Mouse (Mus musculus) hindbrain, embryonic 16.5 days (tissue): ENCODE measurements around the gene Ldlrap1. TPM values are rescaled to one million over a fixed set of nuclear protein-coding genes. Genes with fewer than 3 reads are reported as not detected.

Experiments
- ATAC-seq: fragments of 200-750 bp; cut with Nextera tagmentation; 2 replicates; pipeline ENCODE4 v1.8.0; 2017; ENCODE audit warnings: moderate TSS enrichment, moderate library complexity
- H3K27ac ChIP-seq: fragments of 300-500 bp; sonication (generic); 2 replicates; pipeline ENCODE4 v1.5.1; 2014; ENCODE audit warnings: low read depth, mild to moderate bottlenecking, control low read depth, low read length, moderate library complexity
- H3K27me3 ChIP-seq: fragments of 300-500 bp; sonication (generic); replicated peaks from 2 replicates; pipeline ENCODE4 v1.6.1; 2014; ENCODE audit warnings: low read length; ENCODE audit not compliant: control insufficient read depth, insufficient read depth
- H3K36me3 ChIP-seq: fragments of 300-500 bp; sonication (generic); 2 replicates; pipeline ENCODE4 v1.6.1; 2014; ENCODE audit warnings: mild to moderate bottlenecking, low read length, moderate library complexity, mixed read lengths; ENCODE audit not compliant: control insufficient read depth, insufficient read depth
- H3K4me1 ChIP-seq: fragments of 300-500 bp; sonication (generic); 2 replicates; pipeline ENCODE4 v1.6.1; 2014; ENCODE audit warnings: low read depth, low read length; ENCODE audit not compliant: control insufficient read depth, insufficient read depth
- H3K4me2 ChIP-seq: fragments of 300-500 bp; sonication (generic); 2 replicates; pipeline ENCODE4 v1.6.1; 2014; ENCODE audit warnings: mild to moderate bottlenecking, low read length, control low read depth, moderate library complexity
- H3K4me3 ChIP-seq: fragments of 300-500 bp; sonication (generic); 2 replicates; pipeline ENCODE4 v1.5.1; 2014; ENCODE audit warnings: mild to moderate bottlenecking, low read length, control low read depth, moderate library complexity
- H3K9ac ChIP-seq: fragments of 300-500 bp; sonication (generic); 2 replicates; pipeline ENCODE4 v1.6.1; 2014; ENCODE audit warnings: low read depth, mild to moderate bottlenecking, control low read depth, low read length, moderate library complexity
- H3K9me3 ChIP-seq: fragments of 300-500 bp; sonication (generic); 2 replicates; pipeline ENCODE4 v1.6.1; 2014; ENCODE audit warnings: mild to moderate bottlenecking, low read length, moderate library complexity; ENCODE audit not compliant: control insufficient read depth
- WGBS: fragments of 180-500 bp; shearing (Covaris S2); extraction: QIAGEN DNeasy Blood & Tissue Kit; methylation state at CpG from one replicate; pipeline ENCODE4 v1.1.7; 2014; 5-methylcytosine and 5-hydroxymethylcytosine counted together
- polyA plus RNA-seq: library from polyadenylated mRNA; unstranded; fragments of >200 nt; fragmentation: Nextera tagmentation; extraction: Ambion mirVana; gene quantifications from 2 replicates; pipeline ENCODE4 v1.2.1, GENCODE M21; 2015

Ldlrap1 gene
- polyA plus RNA-seq, 1 experiment from 2014 or later, result 3.0 TPM

DNA sequence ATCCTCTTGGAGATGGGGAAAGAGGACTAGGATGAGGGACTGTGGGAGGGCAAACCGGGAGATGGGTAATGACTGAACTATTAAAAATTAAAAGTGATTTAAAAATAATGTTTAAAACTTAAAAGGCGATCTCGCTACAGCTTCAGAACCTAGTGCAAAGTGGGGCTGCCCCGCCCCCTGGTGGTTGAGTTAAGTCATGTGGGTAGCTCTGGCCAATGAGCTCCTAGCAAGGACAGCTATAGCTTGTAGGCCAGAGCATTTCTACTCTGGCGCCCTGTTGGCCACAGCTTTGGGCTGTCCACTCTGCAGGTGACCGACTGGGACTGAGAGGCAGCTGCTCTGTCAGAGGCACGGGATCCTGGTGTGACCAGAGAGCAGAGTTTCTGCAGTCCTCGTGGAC, 53.9 kb downstream of the Ldlrap1 start:
- no peak overlapping the region for H3K4me3 ChIP-seq
- ATAC-seq, result peak; percentile 93

DNA sequence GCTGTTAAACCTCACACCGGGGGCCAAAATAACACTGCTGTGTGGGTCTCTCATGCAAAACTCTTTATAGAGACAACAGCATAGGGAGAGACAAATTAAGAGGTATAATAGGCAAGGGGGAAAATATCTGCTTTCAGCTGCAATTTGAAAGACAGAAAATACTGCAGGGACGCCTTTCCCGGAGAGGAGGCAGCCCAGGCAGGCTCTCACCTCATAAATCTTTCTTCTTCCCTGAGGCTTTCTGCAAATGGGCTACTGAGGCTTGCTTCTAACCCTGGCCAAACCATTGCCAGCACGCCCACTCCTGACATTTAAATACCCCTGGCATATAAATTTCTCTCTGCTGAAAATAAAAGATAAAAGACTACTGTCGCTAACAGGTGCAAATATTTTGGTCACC, 62.5 kb downstream of the Ldlrap1 start:
- 53% methylated on average over 5 of the region's 5 CpGs for WGBS
- Histone ChIP-seq H3K27ac (peak overlapping the region; percentile 86), H3K9ac (peak overlapping the region; percentile 74; the same call in 1 of the 2 replicates), H3K36me3 (no peaks in the 10 kb centered on the region), H3K4me2 (peak overlapping the region; percentile 99), H3K9me3 (no peaks in the 10 kb centered on the region), H3K27me3 (no peaks in the 10 kb centered on the region; the same call in 1 of the 2 replicates), H3K4me3 (peak overlapping the region; percentile 74), H3K4me1 (peaks cover 25% of the 10 kb centered on the region)
- no peak for ATAC-seq

More for the DNA sequence above, 53.9 kb downstream of the Ldlrap1 start:
- 6% methylated on average over 8 of the region's 8 CpGs for WGBS
- no peaks in the 10 kb centered on the region for H3K36me3 ChIP-seq
- H3K27me3 ChIP-seq, result no peaks in the 10 kb centered on the region
- H3K4me2 ChIP-seq, result peak overlapping the region; percentile 39
- no peak overlapping the region for H3K27ac ChIP-seq
- H3K9ac ChIP-seq, result peak overlapping the region; percentile 52
- H3K9me3 ChIP-seq, result no peaks in the 10 kb centered on the region
- H3K4me1 ChIP-seq, result peaks cover 2% of the 10 kb centered on the region

DNA sequence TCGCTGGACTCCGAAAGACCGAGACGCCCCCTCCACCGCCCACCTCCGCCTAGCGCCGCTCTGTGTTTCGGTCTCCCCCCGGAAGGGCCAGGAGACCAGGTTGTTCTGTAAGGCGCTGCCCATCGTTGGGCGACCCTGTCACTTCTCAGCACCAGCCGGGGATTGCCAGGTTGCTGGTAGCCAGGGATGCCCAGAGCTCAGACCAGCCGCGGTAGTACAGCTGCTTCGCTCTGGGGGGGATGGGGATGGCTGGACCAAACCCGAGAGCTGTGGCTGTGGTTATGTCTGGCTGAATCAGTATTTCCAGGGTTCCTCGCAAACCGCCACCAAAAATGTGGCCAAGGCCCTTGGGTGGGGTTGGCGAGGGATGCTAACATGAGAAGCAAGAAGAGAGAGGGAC, 63.2 kb downstream of the Ldlrap1 start:
- peak overlapping the region; percentile 74 for H3K4me3 ChIP-seq
- H3K9me3 ChIP-seq, result no peaks in the 10 kb centered on the region
- no peaks in the 10 kb centered on the region; the same call in 1 of the 2 replicates for H3K27me3 ChIP-seq
- ATAC-seq, result no peak
- no peaks in the 10 kb centered on the region for H3K36me3 ChIP-seq
- H3K4me1 ChIP-seq, result peaks cover 25% of the 10 kb centered on the region
- under 1% methylated on average over 20 of the region's 21 CpGs for WGBS
- peak overlapping the region; percentile 74 for H3K9ac ChIP-seq
- H3K4me2 ChIP-seq, result peak overlapping the region; percentile 99
- H3K27ac ChIP-seq, result peak overlapping the region; percentile 86

DNA sequence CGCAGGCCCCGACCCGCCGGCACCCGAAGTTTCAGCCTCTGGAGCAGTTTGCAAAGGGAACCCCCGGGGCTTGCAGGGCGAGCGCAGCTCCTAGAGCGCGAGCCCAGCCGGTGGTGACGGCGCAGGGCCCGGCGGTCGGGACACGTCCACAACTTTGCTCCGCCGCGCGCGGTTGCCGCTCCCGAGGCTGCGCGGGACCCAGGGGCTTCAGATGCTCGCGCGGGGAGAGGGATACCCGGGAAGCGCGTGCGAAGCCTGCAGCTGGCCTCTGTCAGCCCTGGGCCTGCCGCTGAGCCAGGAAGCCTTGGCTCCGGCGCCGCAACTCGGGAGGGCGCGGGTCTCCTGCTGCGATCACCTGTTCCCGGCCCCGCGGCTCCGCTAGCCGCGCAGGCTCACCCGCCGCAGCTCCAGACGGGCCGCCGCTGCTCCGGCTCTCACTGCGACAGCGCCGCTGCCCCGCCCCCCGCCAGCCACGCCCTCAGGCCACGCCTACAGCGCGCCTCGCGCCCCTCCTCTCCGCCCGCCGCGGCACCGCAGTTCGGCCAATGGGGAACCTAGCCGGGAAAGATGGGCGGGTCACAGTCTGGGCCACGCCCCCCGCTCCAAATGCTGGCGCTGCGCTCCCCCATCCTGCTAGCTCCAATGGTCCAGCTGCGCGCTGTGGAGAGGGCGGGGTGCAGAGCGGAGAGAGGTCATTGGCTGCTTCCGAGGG, 63.8 kb downstream of the Ldlrap1 start, which contains the start of gene Man1c1:
Gene Man1c1, minus strand, starts transcription at position 456 of the 712 bp plus-strand sequence.
- Histone ChIP-seq H3K4me3 (peak within 1 kb of the TSS; percentile 74), H3K4me2 (peak within 1 kb of the TSS; percentile 99), H3K9me3 (no peaks in the 10 kb centered on the region), H3K9ac (peak within 1 kb of the TSS; percentile 74), H3K36me3 (no peaks in the 10 kb centered on the region), H3K4me1 (peaks cover 25% of the 10 kb centered on the region), H3K27ac (peak within 1 kb of the TSS; percentile 86), H3K27me3 (no peaks in the 10 kb centered on the region; the same call in 1 of the 2 replicates)
- under 1% methylated on average over 61 of the region's 81 CpGs for WGBS
- peak; percentile 96 for ATAC-seq

DNA sequence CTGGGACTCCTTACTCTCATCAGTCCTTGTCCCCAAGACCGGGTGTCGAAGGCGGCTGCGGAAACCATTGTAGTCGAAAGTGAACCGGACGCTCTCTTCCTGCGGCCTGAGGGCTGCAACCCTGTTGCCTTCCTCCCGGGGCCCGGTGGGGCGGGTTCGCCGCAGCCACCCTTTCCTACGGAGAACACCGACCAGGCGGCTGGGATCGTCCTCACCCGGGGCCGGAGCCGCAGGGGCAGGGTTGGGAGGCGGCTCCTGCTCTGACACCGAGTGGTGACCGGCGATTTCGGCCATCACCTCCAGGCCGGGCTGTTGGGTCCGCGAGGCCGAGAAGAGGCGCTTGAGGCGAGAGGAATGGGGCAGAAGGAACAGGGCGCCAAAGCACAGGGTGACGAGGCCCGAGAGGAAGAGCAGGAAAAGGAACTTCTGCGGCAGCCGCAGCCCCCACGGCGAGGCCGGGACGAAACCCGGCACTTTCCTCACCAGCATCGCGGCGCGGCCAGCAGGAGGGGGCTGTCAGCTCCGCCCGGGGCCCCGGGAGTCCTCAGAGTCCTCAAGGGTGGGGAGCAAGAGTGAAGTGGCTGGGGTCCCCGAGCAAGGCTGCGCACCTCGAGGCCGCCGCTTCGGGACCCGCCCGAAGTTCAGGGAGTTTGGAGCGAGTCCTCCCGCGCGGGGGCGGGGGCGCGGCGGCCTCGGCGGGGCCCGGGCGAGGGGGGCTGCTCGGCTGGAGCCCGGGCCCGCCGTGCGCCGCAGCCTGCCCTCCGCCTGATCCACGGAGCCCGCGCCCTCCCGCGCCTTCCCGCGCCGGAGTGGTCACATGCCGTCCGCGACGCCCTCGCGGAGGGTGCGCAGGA, 64.6 kb downstream of the Ldlrap1 start:
- no peak for ATAC-seq
- peak overlapping the region; percentile 55 for H3K27ac ChIP-seq
- H3K36me3 ChIP-seq, result no peaks in the 10 kb centered on the region
- no peaks in the 10 kb centered on the region for H3K9me3 ChIP-seq
- peak overlapping the region; percentile 99 for H3K4me2 ChIP-seq
- WGBS, result under 1% methylated on average over 76 of the region's 90 CpGs
- H3K27me3 ChIP-seq, result no peaks in the 10 kb centered on the region; the same call in 1 of the 2 replicates
- peak overlapping the region; percentile 67 for H3K9ac ChIP-seq
- H3K4me1 ChIP-seq, result peaks cover 25% of the 10 kb centered on the region
- H3K4me3 ChIP-seq, result peak overlapping the region; percentile 74

DNA sequence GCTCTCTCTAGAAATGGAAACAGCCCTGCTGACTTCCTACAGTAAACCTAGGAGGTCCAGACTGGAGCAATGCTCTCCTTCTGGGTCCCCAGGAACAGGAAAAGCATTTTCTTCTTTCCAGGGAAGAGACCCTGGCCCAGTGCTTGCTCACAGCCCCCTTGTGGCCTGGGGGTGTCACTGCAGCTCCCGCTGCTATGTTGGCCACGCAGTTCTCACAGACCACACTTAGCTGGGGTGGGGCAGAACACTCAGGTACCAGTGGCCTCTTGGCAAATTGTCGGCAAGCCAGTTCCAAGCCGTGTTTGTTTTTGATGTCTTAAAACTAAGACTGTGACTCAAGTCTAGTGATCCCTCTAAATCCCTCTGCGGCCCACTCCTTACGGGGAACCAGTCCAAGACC, 65.9 kb downstream of the Ldlrap1 start:
- peak overlapping the region; percentile 74 for H3K4me3 ChIP-seq
- no peak overlapping the region for H3K27ac ChIP-seq
- peak overlapping the region; percentile 67; the same call in 1 of the 2 replicates for H3K9ac ChIP-seq
- H3K4me1 ChIP-seq, result peaks cover 26% of the 10 kb centered on the region
- no peak for ATAC-seq
- H3K4me2 ChIP-seq, result peak overlapping the region; percentile 99
- WGBS, result 30% methylated on average over 6 of the region's 6 CpGs
- H3K27me3 ChIP-seq, result no peaks in the 10 kb centered on the region; the same call in 1 of the 2 replicates
- no peaks in the 10 kb centered on the region for H3K9me3 ChIP-seq
- H3K36me3 ChIP-seq, result no peaks in the 10 kb centered on the region

DNA sequence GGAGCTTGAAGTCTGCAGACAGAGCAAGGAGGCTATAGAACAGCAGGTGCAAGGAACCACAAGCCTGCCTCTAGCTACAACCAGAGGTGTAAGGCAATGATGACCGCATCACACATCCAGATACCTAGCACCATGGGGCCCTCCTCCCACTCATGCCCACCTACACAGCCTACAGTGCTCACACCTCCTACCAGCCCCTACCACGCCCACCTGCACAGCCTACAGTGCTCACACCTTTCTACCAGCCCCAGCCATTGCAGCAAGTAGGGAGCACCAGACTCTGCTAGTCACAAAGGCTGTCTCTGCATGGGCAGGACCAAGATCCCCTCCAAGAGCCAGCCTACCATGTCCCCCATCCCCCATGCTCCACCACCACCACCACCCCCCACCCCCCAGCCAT, 66.9 kb downstream of the Ldlrap1 start:
- Histone ChIP-seq H3K4me1 (peaks cover 27% of the 10 kb centered on the region), H3K27me3 (no peaks in the 10 kb centered on the region; the same call in 1 of the 2 replicates), H3K9me3 (no peaks in the 10 kb centered on the region), H3K27ac (no peak overlapping the region), H3K9ac (no peak overlapping the region), H3K4me3 (peak overlapping the region; percentile 74; the same call in 1 of the 2 replicates), H3K36me3 (no peaks in the 10 kb centered on the region), H3K4me2 (peak overlapping the region; percentile 99)
- 94% methylated on average over 2 of the region's 2 CpGs for WGBS
- ATAC-seq, result no peak

DNA sequence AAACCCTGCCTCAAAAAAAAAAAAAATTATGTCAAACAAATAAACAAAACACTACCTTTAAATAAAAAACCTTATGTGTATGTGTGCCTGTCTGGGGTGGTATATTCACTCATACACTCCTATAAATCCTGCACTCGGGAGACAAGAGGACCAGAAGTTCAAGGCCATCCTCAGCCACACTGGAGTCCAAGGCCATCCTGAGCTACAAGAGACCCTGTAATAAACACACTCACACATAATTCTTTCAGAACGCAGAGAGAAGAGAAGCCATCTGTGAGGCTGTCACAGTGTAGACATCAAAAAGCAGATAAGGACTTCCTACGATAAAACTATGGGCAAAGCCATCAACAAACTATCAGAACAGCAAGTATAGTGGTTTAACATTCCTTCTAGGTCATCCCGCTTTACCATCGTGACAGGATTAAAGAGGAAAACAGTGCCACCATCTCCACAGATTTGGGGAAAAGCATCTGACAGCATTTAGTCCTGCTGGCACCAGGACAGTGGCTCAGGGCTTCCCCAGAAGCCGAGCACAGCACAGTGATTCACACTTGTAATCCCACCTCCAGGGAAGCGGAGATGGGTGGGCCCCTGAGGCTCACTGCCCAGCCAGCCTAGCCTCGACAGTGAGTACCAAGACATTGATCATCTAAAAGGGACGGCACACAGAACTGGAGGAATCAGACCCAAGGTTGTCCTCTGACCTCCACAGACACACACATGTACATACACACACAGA, 74.5 kb downstream of the Ldlrap1 start:
- Histone ChIP-seq H3K36me3 (peaks cover 2% of the 10 kb centered on the region; the same call in 1 of the 2 replicates), H3K27ac (no peak overlapping the region), H3K4me2 (no peak overlapping the region), H3K9ac (no peak overlapping the region), H3K9me3 (peaks cover 4% of the 10 kb centered on the region), H3K27me3 (no peaks in the 10 kb centered on the region), H3K4me1 (peaks cover 2% of the 10 kb centered on the region; the same call in 1 of the 2 replicates), H3K4me3 (no peak overlapping the region)
- no peak for ATAC-seq
- 76% methylated on average over 9 of the region's 9 CpGs for WGBS
